Mouse (Mus musculus): Measurements from ENCODE around the gene Tnks1bp1.

Gene Tnks1bp1

DNA sequence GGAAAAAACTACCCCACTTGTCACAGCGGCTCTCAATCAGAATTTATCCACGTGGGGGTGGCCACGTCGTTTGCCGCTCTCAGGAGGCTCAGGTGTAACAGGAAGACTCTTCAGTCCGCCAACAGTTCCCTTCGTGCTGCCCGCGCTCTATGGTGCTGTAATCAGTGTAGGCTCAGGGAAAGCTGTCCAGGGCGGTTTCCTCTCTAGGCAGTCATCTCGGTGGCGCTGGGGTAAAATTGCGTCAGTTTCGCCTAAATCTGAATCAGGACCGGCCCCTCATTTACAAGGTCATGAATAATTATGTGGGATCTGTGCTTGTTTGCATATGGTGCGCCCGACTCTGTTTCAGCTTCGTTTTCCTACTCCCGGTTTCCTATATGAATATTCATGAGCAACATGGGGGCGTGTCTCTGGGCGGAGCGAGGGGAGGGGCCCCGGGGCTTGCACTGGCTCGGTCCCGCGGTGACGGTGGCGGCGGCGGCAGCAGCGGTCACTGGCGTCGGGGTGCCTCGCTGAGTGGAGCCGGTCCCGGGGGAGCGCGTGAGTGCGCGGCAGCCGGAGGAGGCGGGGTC lies at the start of gene Tnks1bp1:
TSS of gene Tnks1bp1 (plus strand) at position 427 of the 572 bp plus-strand sequence.
- DNase-seq (ENCODE audit: low spot score in 2 of 2) = peak; percentile 98 to 99

DNA sequence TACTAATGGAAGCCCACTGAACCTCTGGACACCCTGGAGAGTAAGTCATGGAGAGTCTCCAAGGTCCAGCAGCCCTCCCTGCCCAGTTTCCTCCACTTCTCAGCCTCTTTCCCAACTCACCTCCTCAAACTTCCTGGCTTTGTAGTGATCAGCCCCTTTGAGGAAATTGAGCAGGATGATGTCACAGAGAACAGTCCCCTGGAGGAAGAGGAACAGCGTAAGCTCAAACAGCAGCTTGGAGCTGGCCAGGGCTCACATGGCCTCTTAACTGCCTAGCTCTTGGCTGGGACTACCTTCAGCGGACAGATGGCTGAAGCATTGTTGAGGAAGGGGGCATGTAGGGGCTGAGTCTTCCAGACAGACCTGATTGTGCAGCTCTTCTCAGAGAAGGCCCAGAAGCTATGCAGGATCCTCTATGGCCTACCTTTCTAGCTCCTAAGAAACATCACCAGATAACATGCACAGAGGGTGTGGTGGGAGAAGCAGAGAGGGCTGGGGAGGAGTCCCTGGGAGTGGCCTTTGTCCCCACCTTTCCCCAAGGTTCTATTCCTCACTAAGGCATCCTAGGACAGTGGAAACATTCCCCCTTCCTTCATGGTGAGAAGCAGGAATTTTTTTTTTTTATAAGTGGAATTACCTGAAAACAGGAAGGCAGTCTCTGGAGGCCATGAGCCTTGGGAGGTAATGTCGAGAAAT lies 48.2 kb upstream of the Tnks1bp1 start:
- no peak for DNase-seq (ENCODE audit: low spot score in 2 of 2)

DNA sequence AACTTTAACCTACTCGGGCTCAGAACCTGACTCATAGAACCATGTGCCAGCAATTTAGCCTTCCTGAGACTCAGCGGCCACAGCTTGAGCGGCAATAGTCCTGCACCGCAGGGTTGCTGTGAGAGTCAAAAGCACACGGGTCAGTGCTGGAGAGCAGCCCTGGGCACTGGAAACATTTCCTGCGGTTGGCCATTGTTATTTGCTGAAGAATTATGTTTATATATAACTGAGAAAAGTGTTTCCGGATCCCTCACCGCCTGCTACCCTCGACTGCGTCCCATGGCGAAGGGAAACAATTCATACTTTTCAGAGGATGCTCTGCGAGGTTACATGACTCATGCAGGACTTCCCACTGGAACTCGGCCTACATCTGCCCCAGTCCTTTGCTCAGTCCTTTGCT lies 46.3 kb upstream of the Tnks1bp1 start:
- no peak for DNase-seq (ENCODE audit: low spot score in 2 of 2)

DNA sequence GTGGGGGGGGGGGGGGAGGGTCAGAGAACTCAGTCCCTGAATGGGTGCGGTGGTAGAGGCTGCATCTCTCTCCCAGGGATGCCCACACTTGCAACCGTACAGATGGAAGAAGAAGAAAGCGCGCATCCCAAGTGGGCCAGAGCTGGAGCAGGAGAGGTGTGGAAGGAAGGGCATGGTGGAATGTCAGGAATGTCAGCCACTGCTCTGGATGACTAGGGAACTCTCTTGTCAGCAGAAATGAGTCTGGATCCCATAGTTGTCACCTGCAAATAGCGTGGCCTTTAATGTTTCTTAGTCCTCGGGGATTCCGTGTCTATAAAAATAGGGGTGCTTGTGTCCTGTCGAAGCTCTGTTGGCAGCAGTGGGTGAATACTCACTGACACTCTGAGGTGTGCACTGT lies 45.2 kb upstream of the Tnks1bp1 start:
- no peak for DNase-seq (ENCODE audit: low spot score in 2 of 2)

DNA sequence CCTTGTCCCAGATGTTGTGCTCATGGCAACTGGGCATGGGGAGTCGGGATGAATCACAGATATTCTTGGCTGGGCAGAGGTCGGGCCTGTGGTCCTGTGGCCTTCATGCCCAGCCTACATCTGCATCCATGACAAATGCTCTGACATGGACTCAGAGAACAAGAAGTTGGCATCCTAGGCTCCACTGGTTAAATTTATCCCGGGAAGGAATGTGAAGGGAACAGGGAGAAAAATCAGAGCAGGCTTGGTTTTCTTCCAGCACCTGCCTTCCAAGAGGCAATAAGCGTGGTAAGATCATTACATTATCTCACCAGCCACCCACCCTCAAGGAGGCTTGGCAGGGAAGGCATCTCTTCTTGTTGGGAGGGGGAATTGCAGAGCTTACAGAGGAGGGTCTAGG lies 43.5 kb upstream of the Tnks1bp1 start:
- DNase-seq (ENCODE audit: low spot score in 2 of 2) = no peak

DNA sequence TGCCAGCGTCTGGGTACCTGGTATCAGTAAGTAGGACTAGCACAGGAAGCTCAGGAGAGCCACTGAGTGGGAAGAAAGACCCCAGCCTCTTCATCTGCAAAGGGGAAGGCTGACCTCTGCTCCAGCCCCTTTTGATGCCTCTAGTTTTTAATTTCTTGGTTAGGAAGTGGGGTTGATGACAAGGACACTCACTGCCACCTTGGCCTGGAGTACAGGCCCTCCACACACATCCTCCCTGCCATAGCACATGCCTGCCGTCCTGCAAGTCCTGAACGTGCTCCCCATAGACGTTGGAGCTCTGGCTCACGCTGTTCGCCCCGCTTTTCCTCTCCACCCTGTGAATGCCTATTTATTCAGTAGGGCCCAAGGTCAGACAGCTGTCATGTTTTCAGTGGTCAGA lies 41.2 kb upstream of the Tnks1bp1 start:
- no peak for DNase-seq (ENCODE audit: low spot score in 2 of 2)

DNA sequence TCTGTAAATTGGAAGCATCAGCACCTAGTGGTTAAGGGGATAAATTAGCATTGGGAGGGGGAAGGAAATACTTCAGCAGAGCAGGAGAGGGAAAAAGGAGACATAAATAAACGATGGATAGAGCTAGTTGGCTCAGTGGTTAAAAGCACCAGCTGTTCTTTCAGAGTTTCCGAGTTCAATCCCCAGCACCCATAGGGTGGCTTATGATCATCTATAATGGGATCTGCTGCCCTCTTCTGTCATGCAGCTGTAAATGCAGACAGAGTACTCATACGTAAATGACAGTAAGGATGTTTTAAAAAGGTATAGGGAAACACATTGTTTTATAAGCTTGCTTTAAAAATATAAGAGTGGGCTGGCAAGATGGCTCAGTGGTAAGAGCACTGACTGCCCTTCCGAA lies 40.1 kb upstream of the Tnks1bp1 start:
- DNase-seq (ENCODE audit: low spot score in 2 of 2) = no peak

DNA sequence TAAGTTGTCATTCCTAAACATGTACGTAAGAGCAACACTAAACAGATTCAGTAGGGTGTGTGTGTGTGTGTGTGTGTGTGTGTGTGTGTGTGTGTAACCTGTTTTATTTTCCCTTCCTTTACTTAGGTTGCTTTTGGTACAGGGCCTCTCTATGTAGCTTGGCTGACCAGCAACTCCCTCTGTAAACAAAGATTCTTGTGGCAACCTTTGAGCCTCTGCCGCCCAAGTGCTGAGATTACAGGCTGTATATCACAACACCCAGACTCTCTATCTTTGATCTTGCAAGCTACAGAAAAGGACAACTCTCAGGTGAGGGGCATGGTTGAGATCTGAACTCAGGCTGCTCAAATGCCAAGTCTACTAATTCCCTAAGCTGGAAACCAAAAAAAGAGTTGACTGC lies 38.6 kb upstream of the Tnks1bp1 start:
- no peak for DNase-seq (ENCODE audit: low spot score in 2 of 2)

DNA sequence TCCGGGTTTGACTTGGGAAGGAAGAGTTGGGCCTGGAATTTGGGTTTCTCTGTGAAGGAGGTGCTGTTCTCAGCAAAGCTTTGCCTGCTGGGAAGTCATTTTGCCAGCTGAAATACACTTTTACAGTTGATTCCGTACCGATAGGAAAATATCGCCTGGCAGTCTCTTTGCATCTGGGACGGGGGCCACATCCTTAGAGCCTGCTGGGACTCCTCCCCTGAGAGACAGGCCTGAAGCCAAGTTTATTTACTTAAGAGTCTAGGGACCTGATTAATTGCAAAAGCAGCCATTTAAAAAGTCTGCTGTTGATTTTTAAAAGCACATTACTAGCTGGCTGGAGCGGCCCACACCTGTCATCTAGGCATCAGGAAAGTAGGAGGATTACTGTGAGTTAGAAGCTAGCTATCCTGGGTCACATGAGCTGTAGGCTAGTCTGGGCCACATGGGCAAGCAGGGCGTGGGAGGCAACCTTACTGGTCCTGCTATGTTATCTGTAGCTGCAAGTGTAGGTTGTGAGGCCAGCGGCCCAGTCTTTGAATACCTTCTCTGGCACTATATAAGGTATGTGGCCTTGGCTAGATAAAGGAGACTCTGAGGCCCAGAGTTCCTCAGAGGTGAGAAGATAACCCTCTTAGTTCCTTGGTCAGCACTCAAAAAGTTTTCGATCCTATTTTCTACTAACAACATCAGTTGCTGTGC lies 35.8 kb upstream of the Tnks1bp1 start:
- peak in 1 of 2 experiments; percentile 19 for DNase-seq (ENCODE audit: low spot score in 2 of 2)

DNA sequence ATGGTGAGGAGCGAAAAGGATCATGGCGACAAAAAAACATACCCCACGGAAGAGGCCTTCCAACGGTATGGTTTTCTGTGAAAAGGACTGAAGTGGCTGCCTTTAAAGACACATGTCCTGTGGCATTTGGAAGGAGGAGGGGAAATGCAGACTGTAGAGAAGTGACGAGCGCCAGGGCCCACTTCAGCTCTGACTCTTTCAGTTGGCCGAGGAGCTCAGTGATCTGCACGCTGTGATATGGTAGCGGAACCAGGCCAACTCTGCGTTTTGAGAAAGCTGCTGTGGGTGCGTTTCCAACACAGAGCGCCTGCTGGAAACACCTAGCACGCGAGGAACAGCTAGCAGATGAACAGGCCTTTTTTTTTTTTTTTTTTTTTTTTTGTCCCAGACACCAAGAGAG lies 35.1 kb upstream of the Tnks1bp1 start:
- no peak for DNase-seq (ENCODE audit: low spot score in 2 of 2)

DNA sequence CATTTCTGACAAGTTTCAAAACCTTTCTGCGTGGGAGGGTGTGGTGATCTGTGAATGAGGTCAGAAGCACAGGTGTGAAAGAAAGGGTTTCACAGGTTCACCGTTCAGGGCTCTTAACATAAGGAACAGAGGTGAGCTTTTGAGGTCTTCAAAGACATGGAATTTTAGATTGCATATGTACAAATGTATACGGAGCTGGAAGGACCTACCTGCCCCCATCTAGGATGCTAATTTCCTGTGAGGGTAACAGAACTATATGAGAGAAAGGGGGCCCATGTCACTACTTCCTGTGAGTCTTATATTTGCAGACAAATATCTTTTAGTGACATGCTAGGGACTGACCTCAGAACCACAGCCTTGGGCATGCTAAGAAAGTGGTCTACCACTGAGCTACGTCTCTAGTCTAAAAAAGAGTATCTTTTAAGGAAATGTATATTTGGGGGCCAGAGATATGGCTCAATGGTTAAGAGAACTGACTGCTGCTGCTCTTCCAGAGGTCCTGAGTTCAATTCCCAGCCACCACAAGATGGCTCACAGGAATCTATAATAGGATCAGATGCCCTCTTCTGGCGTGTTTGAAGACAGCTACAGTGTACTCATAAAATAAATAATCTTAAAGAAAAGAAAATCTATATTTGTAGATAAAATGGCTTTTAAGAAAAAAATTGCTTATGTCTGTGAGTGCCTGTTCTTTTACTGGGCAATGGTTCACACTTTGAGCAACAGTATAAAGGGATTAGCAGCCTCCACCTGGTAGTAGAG lies 33.8 kb upstream of the Tnks1bp1 start:
- no peak for DNase-seq (ENCODE audit: low spot score in 2 of 2)

DNA sequence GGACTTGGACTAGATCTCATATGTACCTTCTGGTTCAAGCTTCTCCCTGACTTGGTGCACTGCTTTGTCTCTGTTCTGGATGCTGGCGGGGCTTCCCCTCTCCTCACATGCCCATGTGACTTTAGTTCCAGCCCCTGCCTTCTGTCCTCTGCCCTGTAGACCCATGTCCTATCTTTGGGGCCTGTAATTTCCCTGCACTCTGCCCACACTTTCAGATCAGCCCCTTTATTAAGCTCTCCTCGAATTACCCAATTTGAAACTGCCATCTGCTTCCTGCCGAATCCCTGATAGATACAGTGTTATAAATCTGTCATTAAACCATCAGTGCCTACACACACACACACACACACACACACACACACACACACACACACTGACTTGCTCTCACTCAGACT lies 33.2 kb upstream of the Tnks1bp1 start:
- DNase-seq (ENCODE audit: low spot score in 2 of 2) = no peak

DNA sequence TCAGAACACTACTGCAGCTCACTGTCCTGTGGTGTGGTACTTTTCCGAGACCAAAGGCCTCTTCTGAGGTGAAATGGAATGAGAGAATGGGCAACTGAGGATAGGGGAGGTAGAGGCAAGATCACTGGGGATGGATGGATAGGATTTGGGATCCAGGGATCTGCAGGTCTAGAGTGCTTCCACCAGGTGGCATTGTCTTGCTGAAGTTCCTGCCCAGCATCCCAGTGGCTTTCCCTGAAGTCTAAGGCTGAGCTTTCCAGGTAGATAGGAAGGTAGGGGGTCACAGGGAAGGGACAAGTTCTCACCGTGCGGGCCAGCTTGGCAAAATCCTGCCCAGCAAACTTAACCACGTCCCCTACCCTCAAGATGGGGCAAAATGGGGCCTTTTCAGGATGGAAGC lies 25.8 kb upstream of the Tnks1bp1 start:
- DNase-seq (ENCODE audit: low spot score in 2 of 2) = no peak

DNA sequence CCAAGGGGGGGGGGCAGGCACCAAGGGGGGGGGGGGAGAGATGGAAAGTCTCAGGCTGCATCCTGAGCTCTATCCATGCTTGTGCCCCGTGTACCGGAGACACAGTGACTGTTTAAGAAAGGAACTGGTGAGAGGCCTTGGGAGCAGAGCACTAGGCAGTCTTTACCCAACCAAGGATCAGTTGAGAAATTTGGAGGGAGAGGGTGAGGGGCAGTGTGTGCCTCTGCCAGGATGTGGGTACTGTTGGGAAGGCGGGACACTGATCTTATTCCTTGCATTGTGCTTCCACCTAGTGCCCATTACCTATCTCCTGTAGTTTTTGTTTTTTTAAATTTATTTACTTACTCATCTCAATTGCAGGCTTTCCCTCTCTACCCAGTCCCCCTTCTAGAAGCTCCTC lies 21.6 kb upstream of the Tnks1bp1 start:
- no peak for DNase-seq (ENCODE audit: low spot score in 2 of 2)

DNA sequence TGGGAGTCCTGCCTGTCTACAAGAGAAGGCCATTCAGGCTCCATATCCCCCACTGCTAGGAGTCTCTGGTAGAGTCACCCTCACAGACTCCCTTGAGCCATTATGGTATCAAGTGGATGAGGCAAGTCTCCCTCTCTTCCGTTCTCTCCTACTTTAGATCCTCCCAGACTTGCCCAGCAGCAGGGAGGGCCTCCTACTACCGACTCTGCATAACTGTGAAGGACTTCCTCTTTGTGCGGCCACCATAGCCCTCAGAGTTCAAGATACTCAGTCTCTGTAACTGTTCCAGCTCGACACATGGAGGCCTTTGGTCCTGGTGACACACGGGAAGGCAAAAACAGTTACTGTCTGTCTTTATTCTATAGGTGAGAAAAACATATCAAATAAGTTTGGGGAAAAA lies 20.5 kb upstream of the Tnks1bp1 start:
- no peak for DNase-seq (ENCODE audit: low spot score in 2 of 2)

DNA sequence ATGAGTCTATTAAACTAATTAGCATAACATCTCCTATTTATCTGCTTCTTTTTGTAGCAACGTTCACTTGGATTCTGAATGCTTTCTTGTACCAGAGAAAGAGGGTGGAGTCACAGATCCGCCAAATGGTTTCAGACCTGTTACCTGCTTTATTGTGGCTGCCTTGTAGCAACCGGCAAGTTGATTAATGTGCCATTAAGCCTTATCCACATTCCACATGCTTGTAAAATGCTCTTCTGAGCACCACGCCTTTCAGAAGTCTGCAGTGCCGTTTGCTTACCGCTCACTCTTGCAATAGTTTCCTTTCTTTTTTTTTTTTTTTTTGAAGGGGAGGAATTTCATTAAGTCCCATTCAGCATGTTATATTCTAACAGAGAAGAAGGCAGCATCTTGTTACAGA lies 17.9 kb upstream of the Tnks1bp1 start:
- no peak for DNase-seq (ENCODE audit: low spot score in 2 of 2)

DNA sequence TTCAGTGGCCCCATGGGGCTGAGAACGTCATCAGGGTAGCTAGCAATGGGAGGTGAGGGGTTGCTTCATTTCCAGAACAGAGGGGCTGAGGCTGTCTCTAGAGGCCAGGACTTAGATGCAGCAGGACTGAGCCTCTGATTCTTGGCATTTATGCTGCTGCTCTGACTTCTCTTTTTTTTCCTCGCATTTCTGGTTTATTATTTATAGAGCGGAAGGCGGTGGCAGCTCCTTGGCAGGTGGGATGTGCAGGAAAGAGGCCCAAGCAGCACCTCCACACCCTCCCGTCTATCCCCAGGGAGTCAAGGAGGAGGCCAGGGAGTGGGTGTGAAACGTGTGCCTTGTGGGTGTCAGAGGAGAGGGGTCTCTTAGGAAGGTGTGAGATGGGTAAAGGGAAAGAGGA lies 16.8 kb upstream of the Tnks1bp1 start:
- DNase-seq (ENCODE audit: low spot score in 2 of 2) = no peak

DNA sequence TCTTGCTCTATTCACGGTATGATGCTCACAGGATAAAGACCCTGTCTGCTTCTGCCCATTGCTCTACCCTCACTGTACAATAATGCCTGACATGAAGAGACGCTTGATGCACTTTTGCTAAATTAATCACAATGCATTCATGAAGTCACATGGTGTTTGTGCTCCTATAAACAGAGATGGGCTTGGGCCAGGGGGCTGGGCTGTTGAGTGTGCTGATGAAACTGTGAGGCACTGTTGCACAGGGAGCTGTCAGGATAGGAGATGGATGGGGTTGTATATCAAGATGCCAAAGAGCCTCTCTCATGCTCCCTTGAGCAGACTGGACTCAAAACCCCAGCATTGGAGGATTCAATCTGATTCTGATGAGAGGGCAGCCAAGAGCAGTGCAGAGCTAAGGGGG lies 14.7 kb upstream of the Tnks1bp1 start:
- no peak for DNase-seq (ENCODE audit: low spot score in 2 of 2)

DNA sequence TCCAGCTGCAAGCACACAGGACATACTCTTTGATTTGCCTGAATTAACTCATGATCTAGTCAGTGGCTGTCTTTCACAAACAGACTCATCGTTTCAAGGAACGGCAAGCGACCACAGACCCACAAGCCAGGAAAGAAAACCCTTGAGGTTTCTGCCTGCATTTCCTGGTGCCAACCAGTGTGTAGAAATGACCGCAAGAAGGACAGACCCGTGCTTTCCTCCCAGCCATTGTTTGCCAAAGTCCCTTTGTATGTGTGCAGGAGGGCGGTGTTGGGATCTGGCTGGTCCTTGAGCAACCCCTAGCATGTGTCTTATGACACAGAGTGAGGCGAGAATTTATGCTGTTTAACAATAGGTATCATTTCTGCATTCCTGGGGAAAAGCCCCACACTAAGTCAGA lies 13.7 kb upstream of the Tnks1bp1 start:
- no peak for DNase-seq (ENCODE audit: low spot score in 2 of 2)

DNA sequence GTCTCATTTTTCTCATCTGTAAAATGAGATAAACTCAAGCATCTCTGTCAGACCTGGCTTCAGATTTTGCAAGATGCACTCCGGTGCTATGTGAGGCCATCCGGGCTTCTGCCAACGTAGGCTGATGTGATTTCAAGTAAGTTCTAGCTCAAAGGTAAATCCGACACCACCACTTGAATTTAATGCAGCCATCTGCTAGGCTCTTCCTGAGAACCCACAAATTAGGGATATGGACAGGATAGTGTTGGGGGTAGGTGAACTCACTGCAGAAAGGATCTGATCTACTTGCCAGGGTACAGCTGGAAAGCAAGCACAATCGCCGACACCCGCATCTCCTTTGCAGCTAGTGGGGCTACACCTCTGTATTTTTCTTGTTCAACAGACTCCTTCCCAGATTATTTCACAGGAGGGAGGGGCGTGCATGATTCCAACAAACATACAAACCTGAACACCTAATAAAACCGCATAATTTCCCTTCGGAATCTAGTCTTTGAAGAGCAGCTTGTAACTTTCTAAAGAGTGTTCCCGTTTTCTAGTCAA lies 11.2 kb upstream of the Tnks1bp1 start:
- peak in 1 of 2 experiments; percentile 21 for DNase-seq (ENCODE audit: low spot score in 2 of 2)

DNA sequence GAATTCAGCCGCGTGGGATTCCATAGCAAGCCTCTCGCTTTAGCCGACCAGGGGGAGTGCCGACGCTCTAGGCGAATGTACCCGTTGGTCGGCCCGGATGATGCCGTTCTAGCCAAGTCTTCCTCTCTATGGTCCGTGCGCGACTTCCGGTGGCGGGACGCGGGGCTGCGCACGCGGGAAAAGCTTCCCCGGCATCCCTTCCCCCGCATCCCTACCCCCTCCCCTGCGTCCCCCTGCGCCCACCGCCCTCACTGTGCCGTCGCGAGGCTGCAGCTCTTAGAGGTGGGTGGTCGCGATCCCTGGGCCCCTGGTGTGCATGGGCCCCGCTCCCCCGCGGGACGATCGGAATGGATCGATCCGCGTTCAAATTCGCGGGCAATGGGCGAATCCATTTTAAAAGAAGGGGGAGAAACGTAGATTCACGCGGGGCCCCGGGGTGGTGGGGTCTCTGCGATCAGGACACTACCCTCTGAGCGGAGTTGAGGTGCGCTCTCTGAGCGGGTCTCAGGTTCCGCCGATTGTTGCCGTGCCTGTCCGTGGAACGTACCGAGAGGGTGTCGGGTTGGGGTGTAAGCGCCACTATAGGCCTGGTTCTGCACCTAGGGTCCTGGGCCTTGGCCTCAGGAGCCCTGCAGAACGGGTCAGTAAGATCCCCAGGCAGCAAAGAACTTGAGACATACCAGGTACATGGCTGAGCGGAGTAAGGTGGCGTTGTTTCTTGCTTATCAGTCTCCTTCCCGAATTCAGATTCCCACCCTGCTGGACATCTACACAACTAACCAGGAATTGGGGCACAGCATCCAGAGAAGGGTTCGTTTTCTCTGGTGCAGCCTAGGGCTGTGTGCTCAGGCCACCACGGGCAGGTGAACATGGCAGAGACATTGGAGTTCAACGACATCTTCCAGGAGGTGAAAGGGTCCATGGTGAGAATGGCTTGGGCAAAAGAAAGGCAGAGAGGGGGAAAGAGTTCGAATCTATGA lies 10.5 kb upstream of the Tnks1bp1 start, which contains the start of the genes Ssrp1 and P2rx3:
TSS of gene Ssrp1 (plus strand) at position 188 of the 980 bp plus-strand sequence.
TSS of gene P2rx3 (minus strand) at position 416 of the 980 bp plus-strand sequence.
- peak; percentile 82 to 88 for DNase-seq (ENCODE audit: low spot score in 2 of 2)
